Mouse (Mus musculus) liver, adult 2 months (tissue): ENCODE data around the gene Pappa. TPM values are rescaled to one million over a fixed set of nuclear protein-coding genes. Genes with fewer than 3 reads are reported as not detected.

Experiments
- DNase-seq: peaks from one replicate; pipeline ENCODE4 v3.0.0-alpha.2; 2011; ENCODE audit warnings: low read depth, low spot score; ENCODE audit errors: extremely low read depth
- H3K27ac ChIP-seq: fragments of 200-500 bp; replicated peaks from 2 replicates; pipeline ENCODE4 v1.5.1; 2012; ENCODE audit warnings: low read depth, mild to moderate bottlenecking, control low read depth, inconsistent platforms, low read length; ENCODE audit not compliant: insufficient read depth
- H3K27me3 ChIP-seq: fragments of 200-500 bp; 2 replicates; pipeline ENCODE4 v1.6.1; 2012; ENCODE audit warnings: mild to moderate bottlenecking, moderate library complexity, low read length, inconsistent platforms; ENCODE audit not compliant: control insufficient read depth, insufficient read depth
- H3K36me3 ChIP-seq: fragments of 200-500 bp; 2 replicates; pipeline ENCODE4 v1.6.1; 2012; ENCODE audit warnings: low read length, inconsistent platforms; ENCODE audit not compliant: control insufficient read depth, insufficient read depth
- H3K4me1 ChIP-seq: fragments of 200-500 bp; 2 replicates; pipeline ENCODE4 v1.6.1; 2011; ENCODE audit warnings: low read length; ENCODE audit not compliant: control insufficient read depth, insufficient read depth
- H3K4me3 ChIP-seq: fragments of 200-500 bp; 2 replicates; pipeline ENCODE4 v1.5.1; 2011; ENCODE audit warnings: low read depth, mild to moderate bottlenecking, control low read depth, low read length, moderate library complexity; ENCODE audit not compliant: insufficient read depth
- H3K79me2 ChIP-seq: fragments of 200-500 bp; 2 replicates; pipeline ENCODE4 v1.6.1; 2012; ENCODE audit warnings: inconsistent platforms, mild to moderate bottlenecking, low read length, moderate library complexity; ENCODE audit not compliant: control insufficient read depth, insufficient read depth
- H3K9ac ChIP-seq: fragments of 200-500 bp; 2 replicates; pipeline ENCODE4 v1.6.1; 2012; ENCODE audit warnings: low read depth, mild to moderate bottlenecking, control low read depth, inconsistent platforms, low read length
- CTCF ChIP-seq: fragments of 200-500 bp; IDR thresholded peaks from 2 replicates; pipeline ENCODE4 v1.5.1; 2011; ENCODE audit warnings: low read depth, low read length, control low read depth
- POLR2A ChIP-seq: fragments of 200-500 bp; IDR thresholded peaks from 2 replicates; pipeline ENCODE4 v1.6.1; 2011; ENCODE audit warnings: low read length, control low read depth; ENCODE audit not compliant: insufficient read depth; ENCODE audit errors: extremely low read depth
- WGBS: fragments of 180-500 bp; shearing (Covaris S2); methylation state at CpG from one replicate; pipeline ENCODE4 v1.1.7; 2018; 5-methylcytosine and 5-hydroxymethylcytosine counted together
- polyA plus RNA-seq: library from polyadenylated mRNA; depleted of rRNA; stranded (reverse); fragments of >200 nt; gene quantifications from 2 replicates; pipeline ENCODE4 v1.2.3, GENCODE M21; 2012
- total RNA-seq: library from RNA; depleted of rRNA; stranded (reverse); fragments of >200 nt; gene quantifications from 2 replicates; pipeline ENCODE4 v1.2.3, GENCODE M21; 2014

The Pappa gene
- total and polyA plus RNA-seq, 2 experiments, result 0.02 to 0.09 TPM

- H3K27ac ChIP-seq, result no peak overlapping the region
- H3K79me2 ChIP-seq, result no peaks in the 10 kb centered on the region
- H3K27me3 ChIP-seq, result no peaks in the 10 kb centered on the region
- no peaks in the 10 kb centered on the region for H3K4me1 ChIP-seq
- H3K4me3 ChIP-seq, result no peak overlapping the region
- DNase-seq, result peak; percentile 19
- WGBS, result 30% methylated on average over 8 of the region's 8 CpGs
- H3K9ac ChIP-seq, result no peak overlapping the region
- H3K36me3 ChIP-seq, result no peaks in the 10 kb centered on the region
- no peak for TF ChIP-seq POLR2A
- TF ChIP-seq CTCF, result no peak
These were observed 114.6 kb downstream of the Pappa start for GRCm38 (mm10) chr4:65238540-65238998.

GRCm38 (mm10) chr4:65242434-65242931, 118.5 kb downstream of the Pappa start:
- WGBS, result 30% methylated on average over 3 of the region's 3 CpGs
- DNase-seq, result no peak
- no peak overlapping the region for H3K27ac ChIP-seq
- no peaks in the 10 kb centered on the region for H3K27me3 ChIP-seq
- H3K9ac ChIP-seq, result no peak overlapping the region
- no peak overlapping the region for H3K4me3 ChIP-seq
- TF ChIP-seq POLR2A (no peak), CTCF (no peak)
- H3K79me2 ChIP-seq, result no peaks in the 10 kb centered on the region
- H3K36me3 ChIP-seq, result no peaks in the 10 kb centered on the region
- no peaks in the 10 kb centered on the region for H3K4me1 ChIP-seq

GRCm38 (mm10) chr4:65243245-65243644, 119.3 kb downstream of the Pappa start:
- Histone ChIP-seq H3K4me3 (no peak overlapping the region), H3K79me2 (no peaks in the 10 kb centered on the region), H3K9ac (no peak overlapping the region), H3K4me1 (no peaks in the 10 kb centered on the region), H3K27me3 (no peaks in the 10 kb centered on the region), H3K36me3 (no peaks in the 10 kb centered on the region), H3K27ac (no peak overlapping the region)
- TF ChIP-seq POLR2A (no peak), CTCF (no peak)
- DNase-seq, result no peak
- 59% methylated on average over 2 of the region's 2 CpGs for WGBS

GRCm38 (mm10) chr4:65245015-65245414, 121.0 kb downstream of the Pappa start:
- no peak for DNase-seq
- H3K4me1 ChIP-seq, result no peaks in the 10 kb centered on the region
- no peak for TF ChIP-seq POLR2A
- TF ChIP-seq CTCF, result no peak
- no peak overlapping the region for H3K4me3 ChIP-seq
- H3K9ac ChIP-seq, result no peak overlapping the region
- H3K79me2 ChIP-seq, result no peaks in the 10 kb centered on the region
- H3K27me3 ChIP-seq, result no peaks in the 10 kb centered on the region
- H3K36me3 ChIP-seq, result no peaks in the 10 kb centered on the region
- WGBS, result 87% methylated on average over 4 of the region's 4 CpGs
- H3K27ac ChIP-seq, result no peak overlapping the region

GRCm38 (mm10) chr4:65245440-65245839, 121.5 kb downstream of the Pappa start:
- no peaks in the 10 kb centered on the region for H3K27me3 ChIP-seq
- no peaks in the 10 kb centered on the region for H3K4me1 ChIP-seq
- TF ChIP-seq CTCF (no peak), POLR2A (no peak)
- 79% methylated on average over 3 of the region's 3 CpGs for WGBS
- no peak overlapping the region for H3K27ac ChIP-seq
- H3K9ac ChIP-seq, result no peak overlapping the region
- no peak overlapping the region for H3K4me3 ChIP-seq
- no peaks in the 10 kb centered on the region for H3K79me2 ChIP-seq
- no peak for DNase-seq
- H3K36me3 ChIP-seq, result no peaks in the 10 kb centered on the region

GRCm38 (mm10) chr4:65252193-65252592, 128.2 kb downstream of the Pappa start:
- H3K4me3 ChIP-seq, result no peak overlapping the region
- H3K9ac ChIP-seq, result no peak overlapping the region
- TF ChIP-seq POLR2A, result no peak
- TF ChIP-seq CTCF, result no peak
- H3K79me2 ChIP-seq, result no peaks in the 10 kb centered on the region
- DNase-seq, result no peak
- H3K27me3 ChIP-seq, result no peaks in the 10 kb centered on the region
- H3K36me3 ChIP-seq, result no peaks in the 10 kb centered on the region
- no peak overlapping the region for H3K27ac ChIP-seq
- 39% methylated on average over 8 of the region's 8 CpGs for WGBS
- no peaks in the 10 kb centered on the region for H3K4me1 ChIP-seq
